Mouse (Mus musculus): ENCODE measurements around the gene Hoxb5.

GRCm38 (mm10) chr11:96316696-96317607, 13.8 kb downstream of the Hoxb5 start:
- TF ChIP-seq EP300 (IDR thresholded peaks at IDR 0.05; ENCODE audit: insufficient read depth, low read depth, low read length) (no peak), POLR2A (IDR thresholded peaks at IDR 0.05; ENCODE audit: insufficient read depth, low read length) (no peak), CTCF (IDR thresholded peaks at IDR 0.05; ENCODE audit: low read depth, low read length) (no peak)
